9 mouse cellular contexts compared by ENCODE assay signal in the genomic region with DNA sequence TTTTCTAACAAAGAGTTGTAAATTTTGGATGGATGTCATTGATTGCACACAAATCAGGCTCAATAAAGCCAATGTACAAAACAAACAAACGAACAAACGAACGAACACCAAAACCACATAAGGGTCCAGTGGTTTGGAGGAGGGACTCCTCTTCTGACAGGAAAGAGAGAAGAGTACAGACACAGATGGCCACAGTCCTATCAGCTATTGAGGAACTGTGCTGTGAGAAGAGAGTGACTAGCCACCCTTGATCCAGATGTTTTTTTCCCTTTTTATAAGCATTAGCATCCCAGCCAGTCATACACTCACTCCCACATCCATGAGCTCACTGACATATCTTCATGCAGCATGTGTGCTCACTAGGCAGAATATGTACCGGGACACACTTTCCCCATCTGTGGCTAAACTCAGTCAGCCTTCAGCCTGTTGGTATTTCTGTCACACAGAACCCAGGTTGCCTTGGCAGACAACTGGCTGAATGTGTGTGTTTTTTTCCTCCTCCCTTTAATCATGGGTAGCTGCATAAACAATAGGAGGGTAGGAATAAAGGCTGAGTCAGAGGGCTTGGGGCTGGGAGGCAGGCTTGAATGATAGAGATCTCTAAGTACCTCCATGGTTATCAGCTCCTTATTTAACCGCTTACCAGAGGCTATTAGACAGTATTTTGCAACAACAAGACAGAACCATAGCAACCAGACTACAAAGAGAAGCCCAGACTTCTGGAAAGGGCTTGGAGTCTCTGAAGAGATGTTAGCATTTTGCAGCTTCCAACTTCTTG.
DNase-seq lines count a peak whose midpoint lies in the region; ATAC-seq lines count a peak whose summit lies in the region.
"Had no signal": no experiment of that assay in that cellular context is flagged by ENCODE, and none has a peak within 500 bp of the region (broad histone marks: within the 10 kb centered on the region; RNA-seq: fewer than 3 reads in every experiment).

No protein-coding gene starts in this region.

- ATAC-seq in heart, embryonic 15.5 days (replicated peaks; ENCODE audit: insufficient number of reproducible peaks, insufficient read depth, low FRiP score, low read depth), result no peak
- peak; percentile 91 for ATAC-seq in granulocyte monocyte progenitor cell, adult 5-6 weeks (replicated peaks; ENCODE audit: poor library complexity, severe bottlenecking)
- peak; percentile 87 for ATAC-seq in megakaryocyte-erythroid progenitor cell, adult 5-6 weeks (replicated peaks; ENCODE audit: low FRiP score, low TSS enrichment, poor library complexity, severe bottlenecking)

- H3K9ac ChIP-seq in heart, embryonic 15.5 days, result no peak overlapping the region

- H3K4me2 ChIP-seq in heart, embryonic 15.5 days, result no peak overlapping the region

- H3K4me1 ChIP-seq in heart, embryonic 15.5 days (replicated peaks), result 0 out of 2 replicates have a peak, but pooled peaks cover 2% of the 10 kb centered on the region

- H3K4me3 ChIP-seq in heart, embryonic 15.5 days, result no peak overlapping the region

- H3K27me3 ChIP-seq in heart, embryonic 15.5 days, result no peaks in the 10 kb centered on the region

- H3K9me3 ChIP-seq in heart, embryonic 15.5 days (replicated peaks), result no peaks in the 10 kb centered on the region

- H3K36me3 ChIP-seq in heart, embryonic 15.5 days, result no peaks in the 10 kb centered on the region

- DNase-seq in heart, postnatal 14 days, result no peak
- peak; percentile 26 for DNase-seq in CD4-positive helper T cell, adult 2 months (ENCODE audit: low read depth, low spot score)
- DNase-seq in cerebellum, adult 9-10 months, result no peak
- no peak for DNase-seq in gastrocnemius, postnatal 4 days (ENCODE audit: low spot score in 2 of 2)
- DNase-seq in cerebellum, adult 11-12 months, result no peak
- DNase-seq: kidney, adult 18-20 months had no signal

- intact Hi-C loops in heart, postnatal 14 days (cut with DNase I), result no loop called here

- 65% methylated on average over 5 of the region's 5 CpGs for WGBS in heart, embryonic 15.5 days

- peak overlapping the region; percentile 20; the same call in 1 of the 2 replicates for H3K27ac ChIP-seq in heart, embryonic 15.5 days
